Mouse (Mus musculus) liver, adult 2 months (tissue): ENCODE measurements at regions not wholly inside any gene's neighbourhood (a gene's known extent, or its start where the extent isn't known, plus 50 kb on each side); places are given as distances from the start of the nearest gene placed in this dataset.

ENCODE experiments used
- CTCF ChIP-seq: fragments of 200-500 bp; IDR thresholded peaks from 2 replicates; pipeline ENCODE4 v1.5.1; 2011; ENCODE audit warnings: low read depth, low read length, control low read depth
- POLR2A ChIP-seq: fragments of 200-500 bp; IDR thresholded peaks from 2 replicates; pipeline ENCODE4 v1.6.1; 2011; ENCODE audit warnings: low read length, control low read depth; ENCODE audit not compliant: insufficient read depth; ENCODE audit errors: extremely low read depth

DNA sequence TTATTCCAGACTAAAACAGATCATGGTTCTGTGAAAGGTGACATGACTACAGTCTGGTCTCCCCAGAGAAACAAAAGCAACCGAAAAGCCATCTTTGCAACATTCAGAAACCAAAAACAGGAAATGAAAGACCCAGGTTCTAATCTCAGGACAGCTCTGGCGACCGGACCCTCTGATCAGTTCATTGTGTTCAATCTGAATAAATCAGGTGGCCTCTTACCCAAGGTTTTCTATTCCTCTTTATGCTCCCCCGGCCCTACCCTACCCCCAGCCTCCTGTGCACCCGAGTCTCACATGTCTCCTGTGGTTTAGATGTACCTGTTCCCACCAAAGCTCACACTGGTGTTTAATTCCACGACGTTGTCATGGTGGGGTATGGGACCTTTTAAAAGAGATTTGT, 238.6 kb upstream of the Jmjd1c start:
- TF ChIP-seq POLR2A: no peak
- no peak for TF ChIP-seq CTCF
